Mouse (Mus musculus) brain, embryonic 14.5 days (tissue): ENCODE results near the gene Eif4a1.

Source experiments
- CTCF ChIP-seq: fragments of 200-500 bp; IDR thresholded peaks from 2 replicates; pipeline ENCODE4 v1.5.1; 2012; ENCODE audit warnings: inconsistent platforms, mild to moderate bottlenecking, moderate library complexity, borderline replicate concordance; ENCODE audit not compliant: insufficient read depth, insufficient read length; ENCODE audit errors: extremely low read depth
- POLR2A ChIP-seq: fragments of 200-500 bp; IDR thresholded peaks from 2 replicates; pipeline ENCODE4 v1.6.1; 2012; ENCODE audit warnings: mild to moderate bottlenecking, inconsistent platforms, borderline replicate concordance; ENCODE audit not compliant: poor library complexity, insufficient read depth, insufficient read length, severe bottlenecking; ENCODE audit errors: extremely low read depth

- no peak for TF ChIP-seq POLR2A
- no peak for TF ChIP-seq CTCF
Measured at GRCm38 (mm10) chr11:69711082-69711481, 38.9 kb upstream of the Eif4a1 start.
